Mouse (Mus musculus) hematopoietic multipotent progenitor cell, adult 10-12 weeks (in vitro differentiated cells): ENCODE results near the gene Klf16. TPM values are rescaled to one million over a fixed set of nuclear protein-coding genes. Genes with fewer than 3 reads are reported as not detected.

Experiments
- polyA plus RNA-seq: library from polyadenylated mRNA; stranded (reverse); fragments of >175 nt; gene quantifications from 2 replicates; pipeline ENCODE4 v1.2.3, GENCODE M21; 2012; ENCODE audit warnings: low replicate concordance

Klf16 gene
- polyA plus RNA-seq, result 68.0 and 118 TPM in 2 replicates

GRCm38 (mm10) chr10:80577195-80578130, at the start of gene Klf16:
Klf16 (minus strand) TSS chr10:80577321.

GRCm38 (mm10) chr10:80622661-80623456, 45.7 kb upstream of the Klf16 start, which contains the start of gene Csnk1g2:
Csnk1g2 (plus strand) TSS chr10:80622838.

GRCm38 (mm10) chr10:80605721-80606120, 28.6 kb upstream of the Klf16 start, which contains the start of gene Gm49322:
Gm49322 (plus strand) TSS chr10:80606021.

GRCm38 (mm10) chr10:80602698-80603325, 25.7 kb upstream of the Klf16 start, which contains the start of the genes Scamp4 and Adat3:
Scamp4 (plus strand) TSS chr10:80602872.
Adat3 (plus strand) TSS chr10:80602880.

GRCm38 (mm10) chr10:80589879-80590854, 13.0 kb upstream of the Klf16 start, which contains the start of gene Abhd17a:
Abhd17a (minus strand) TSS chr10:80590341.

GRCm38 (mm10) chr10:80561116-80561944, 15.8 kb downstream of the Klf16 start, which contains the start of gene Rexo1:
Rexo1 (minus strand) TSS chr10:80561560.

GRCm38 (mm10) chr10:80538710-80539394, 38.3 kb downstream of the Klf16 start, which contains the start of gene Atp8b3:
Atp8b3 (minus strand) TSS chr10:80539124.

Other genes with a start within 250 kb of the Klf16 start
- gene Pcsk4, start 247.8 kb downstream of the Klf16 start, polyA plus RNA-seq, result 8.5 and 14.2 TPM in 2 replicates
- gene Reep6, start 247.4 kb downstream of the Klf16 start, polyA plus RNA-seq, result 4.6 and 5.4 TPM in 2 replicates
- 0.74 and 1.1 TPM in 2 replicates for gene Adamtsl5, start 228.9 kb downstream of the Klf16 start, polyA plus RNA-seq
- gene Plk5, start 220.9 kb downstream of the Klf16 start, polyA plus RNA-seq, result not detected in 2 replicates
- gene Mex3d, start 189.7 kb downstream of the Klf16 start, polyA plus RNA-seq, result 21.9 and 48.1 TPM in 2 replicates
- 141 and 180 TPM in 2 replicates for gene Mbd3, start 177.8 kb downstream of the Klf16 start, polyA plus RNA-seq
- 422 and 621 TPM in 2 replicates for gene Uqcr11, start 170.5 kb downstream of the Klf16 start, polyA plus RNA-seq
- gene Tcf3, start 143.7 kb downstream of the Klf16 start, polyA plus RNA-seq, result 498 and 875 TPM in 2 replicates
- not detected in 2 replicates for gene Onecut3, start 82.5 kb downstream of the Klf16 start, polyA plus RNA-seq
- gene Atp8b3, start 38.2 kb downstream of the Klf16 start, polyA plus RNA-seq, result not detected in 2 replicates
- gene Rexo1, start 15.8 kb downstream of the Klf16 start, polyA plus RNA-seq, result 152 and 358 TPM in 2 replicates
- 461 and 1,380 TPM in 2 replicates for gene Abhd17a, start 13.0 kb upstream of the Klf16 start, polyA plus RNA-seq
- 98.1 and 109 TPM in 2 replicates for gene Scamp4, start 25.6 kb upstream of the Klf16 start, polyA plus RNA-seq
- gene Adat3, start 25.6 kb upstream of the Klf16 start, polyA plus RNA-seq, result 14.8 and 42.0 TPM in 2 replicates
- 0.94 and 4.2 TPM in 2 replicates for gene Gm49322, start 28.7 kb upstream of the Klf16 start, polyA plus RNA-seq
- 480 and 641 TPM in 2 replicates for gene Csnk1g2, start 45.5 kb upstream of the Klf16 start, polyA plus RNA-seq
- 79.6 and 100 TPM in 2 replicates for gene Btbd2, start 79.8 kb upstream of the Klf16 start, polyA plus RNA-seq
- 710 and 986 TPM in 2 replicates for gene Mknk2, start 100.8 kb upstream of the Klf16 start, polyA plus RNA-seq
- 101 and 135 TPM in 2 replicates for gene Mob3a, start 124.7 kb upstream of the Klf16 start, polyA plus RNA-seq
- 65.5 and 73.9 TPM in 2 replicates for gene Izumo4, start 124.9 kb upstream of the Klf16 start, polyA plus RNA-seq
- gene Ap3d1, start 164.9 kb upstream of the Klf16 start, polyA plus RNA-seq, result 42.2 and 65.5 TPM in 2 replicates
- 80.4 and 136 TPM in 2 replicates for gene Dot1l, start 177.9 kb upstream of the Klf16 start, polyA plus RNA-seq
- gene Sf3a2, start 220.9 kb upstream of the Klf16 start, polyA plus RNA-seq, result 321 and 932 TPM in 2 replicates
- 209 and 238 TPM in 2 replicates for gene Plekhj1, start 221.3 kb upstream of the Klf16 start, polyA plus RNA-seq
- gene Amh, start 227.9 kb upstream of the Klf16 start, polyA plus RNA-seq, result 1.1 and 3.0 TPM in 2 replicates
- gene Jsrp1, start 236.2 kb upstream of the Klf16 start, polyA plus RNA-seq, result not detected in 2 replicates
- gene Oaz1, start 249.3 kb upstream of the Klf16 start, polyA plus RNA-seq, result 1,467 and 1,742 TPM in 2 replicates